Mouse (Mus musculus): ENCODE measurements at regions not wholly inside any gene's neighbourhood (a gene's known extent, or its start where the extent isn't known, plus 50 kb on each side); places are given as distances from the start of the nearest gene placed in this dataset.

- DNase-seq (ENCODE audit: low spot score) = no peak
These were observed 101.4 kb upstream of the Hsfy2 start for GRCm38 (mm10) chr1:56738641-56739040.

GRCm38 (mm10) chr1:56726183-56726840 lies 89.1 kb upstream of the Hsfy2 start:
- DNase-seq (ENCODE audit: low spot score) = peak; percentile 30

GRCm38 (mm10) chr1:56723656-56724055 lies 86.4 kb upstream of the Hsfy2 start:
- DNase-seq (ENCODE audit: low spot score) = no peak

- no peak for DNase-seq (ENCODE audit: low spot score)
These were observed 75.9 kb upstream of the Hsfy2 start for GRCm38 (mm10) chr1:56713011-56713726.

GRCm38 (mm10) chr1:56700451-56700850 lies 63.2 kb upstream of the Hsfy2 start:
- DNase-seq (ENCODE audit: low spot score) = no peak

- no peak for DNase-seq (ENCODE audit: low spot score)
These were observed 60.3 kb upstream of the Hsfy2 start for GRCm38 (mm10) chr1:56697509-56697908.

Data from embryo, embryonic 10.5 days (tissue).